Mouse (Mus musculus): ENCODE measurements around the gene Gm20795.
"Not testable (repeated sequence)": the region's sequence is repeated elsewhere in the genome, so short reads cannot be mapped to it uniquely, and the experiment has no call there.

Gene Gm20795

GRCm38 (mm10) chrY:40804614-40805013, at the start of gene Gm20795:
TSS of gene Gm20795 (plus strand) at chrY:40804914.
- DNase-seq (ENCODE audit: low spot score) = not testable (repeated sequence)

GRCm38 (mm10) chrY:40775665-40776064, 29.0 kb upstream of the Gm20795 start, which contains the start of gene Gm21797:
TSS of gene Gm21797 (minus strand) at chrY:40775765.
- not testable (repeated sequence) for DNase-seq (ENCODE audit: low spot score)
